Mouse (Mus musculus) bone marrow macrophage, adult 2 months (primary cell): ENCODE measurements at regions not wholly inside any gene's neighbourhood (a gene's known extent, or its start where the extent isn't known, plus 50 kb on each side); places are given as distances from the start of the nearest gene placed in this dataset.

Experiments used
- CTCF ChIP-seq: IDR thresholded peaks from 2 replicates; pipeline ENCODE4 v1.5.1; 2012; ENCODE audit warnings: low read depth, mild to moderate bottlenecking, low read length, moderate library complexity
- POLR2A ChIP-seq: IDR thresholded peaks from 2 replicates; pipeline ENCODE4 v1.6.1; 2012; ENCODE audit warnings: mild to moderate bottlenecking, low read depth, low read length, borderline replicate concordance

DNA sequence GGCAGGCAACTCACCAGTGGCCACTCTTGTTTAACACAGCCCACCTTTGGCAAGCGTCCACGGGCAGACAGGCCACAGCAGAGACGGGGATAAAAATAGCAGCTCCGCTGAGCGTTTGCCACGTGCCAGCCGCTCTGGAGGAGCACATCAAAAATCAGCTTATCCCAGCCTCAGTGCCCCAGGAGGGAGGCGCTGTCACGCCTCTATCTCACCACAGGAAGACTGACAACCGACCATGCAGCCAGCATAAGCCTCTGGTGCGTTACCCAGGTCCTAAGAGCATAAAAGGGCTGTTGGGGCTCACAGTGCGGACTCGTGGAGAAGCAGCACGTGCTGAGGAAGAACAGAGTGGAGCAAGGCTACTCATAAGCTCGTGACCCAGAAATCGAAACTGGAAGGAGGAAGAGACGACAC, 126.4 kb upstream of the Unc5b start:
- TF ChIP-seq CTCF, result no peak
- TF ChIP-seq POLR2A, result no peak
